In genomic region chr4:130533975-130534374, GRCm38 (mm10) we compare ENCODE assay signal across 8 mouse cellular contexts. TPM values are rescaled to one million over a fixed set of nuclear protein-coding genes. Genes with fewer than 3 reads are reported as not detected.
A peak's percentile ranks its signal among the peaks of the same experiment; 100 is the strongest.
DNase-seq lines count a peak whose midpoint lies in the region; ATAC-seq lines count a peak whose summit lies in the region.

No protein-coding gene starts in this region.

- DNase-seq in heart, adult 11 months = peak; percentile 95
- peak; percentile 89 for DNase-seq in embryo, embryonic 10.5 days (ENCODE audit: low spot score)
- DNase-seq in gastrocnemius, postnatal 14 days = peak; percentile 76
- peak; percentile 93 for DNase-seq in kidney, adult 9 months
- peak; percentile 85 for DNase-seq in liver
- peak; percentile 86 for DNase-seq in naive thymus-derived CD4-positive, alpha-beta T cell, adult 2 months (ENCODE audit: low read depth)
- DNase-seq in spleen, postnatal 4 days (ENCODE audit: low spot score in 2 of 2) = peak; percentile 81 to 95

- H3K27me3 ChIP-seq in heart, embryonic 12.5 days (replicated peaks) = no peaks in the 10 kb centered on the region

- no peak overlapping the region for H3K4me2 ChIP-seq in heart, embryonic 12.5 days

- whole genome bisulfite sequencing in heart, embryonic 12.5 days = 36% methylated on average over 4 of the region's 4 CpGs

- peaks cover 3% of the 10 kb centered on the region; the same call in 1 of the 2 replicates for H3K36me3 ChIP-seq in heart, embryonic 12.5 days

- no peak overlapping the region for H3K27ac ChIP-seq in heart, embryonic 12.5 days (ENCODE audit: poor library complexity, severe bottlenecking)

- H3K4me1 ChIP-seq in heart, embryonic 12.5 days (replicated peaks) = peaks cover 4% of the 10 kb centered on the region

- ATAC-seq in heart, embryonic 12.5 days (ENCODE audit: insufficient number of reproducible peaks, low FRiP score) = no peak

- no peaks in the 10 kb centered on the region for H3K9me3 ChIP-seq in heart, embryonic 12.5 days (replicated peaks)

- no peak overlapping the region for H3K9ac ChIP-seq in heart, embryonic 12.5 days

- no peak overlapping the region for H3K4me3 ChIP-seq in heart, embryonic 12.5 days

- intact Hi-C loops in gastrocnemius, postnatal 14 days (cut with DNase I; ENCODE audit: low total_unique reads) = no loop called here

RNA-seq across cellular contexts. Expression of gene Nkain1, which starts 40.0 kb away (rescaled TPM):
- polyA plus RNA-seq in heart, embryonic 12.5 days (2016; fragmentation: Nextera tagmentation; extraction: Ambion mirVana) = 1.1 and 1.3 TPM in 2 replicates
- total RNA-seq in gastrocnemius, postnatal 14 days (2021) = 10 to 100 TPM; 11.7 to 12.2 TPM
